Mouse (Mus musculus) small intestine, adult 2 months (tissue): ENCODE results near the gene Morn5.

Experiments
- CTCF ChIP-seq: fragments of 200-500 bp; IDR thresholded peaks from 2 replicates; pipeline ENCODE4 v1.5.1; 2012; ENCODE audit warnings: low read depth, mild to moderate bottlenecking, control low read depth, inconsistent platforms, low read length, moderate library complexity, mixed read lengths; ENCODE audit not compliant: insufficient replicate concordance, insufficient read length; ENCODE audit errors: extremely low read depth
- POLR2A ChIP-seq: fragments of 200-500 bp; IDR thresholded peaks from 2 replicates; pipeline ENCODE4 v1.6.1; 2012; ENCODE audit warnings: low read depth, mild to moderate bottlenecking, control low read depth, inconsistent platforms, low read length, moderate library complexity

GRCm38 (mm10) chr2:36071660-36072305, 22.5 kb downstream of the Morn5 start:
- TF ChIP-seq CTCF (no peak), POLR2A (no peak)
